Mouse (Mus musculus) layer of hippocampus, adult 2 months (tissue): Measurements from ENCODE around the gene Btnl6. TPM values are rescaled to one million over a fixed set of nuclear protein-coding genes. Genes with fewer than 3 reads are reported as not detected.
"Not testable (repeated sequence)": the region's sequence is repeated elsewhere in the genome, so short reads cannot be mapped to it uniquely, and the experiment has no call there.

Source experiments
- DNase-seq, 2 experiments: peaks; one replicate each; pipeline ENCODE4 v3.0.0; 2022; ENCODE audit warnings: low spot score in 2 of 2
- H3K27ac ChIP-seq: fragments of 200-600 bp; 2 replicates; pipeline ENCODE4 v1.8.1; 2022
- H3K4me3 ChIP-seq: fragments of 200-600 bp; 2 replicates; pipeline ENCODE4 v1.8.1; 2022; ENCODE audit warnings: mild to moderate bottlenecking
- CTCF ChIP-seq: fragments of 200-600 bp; conservative IDR thresholded peaks from 2 replicates; pipeline ENCODE4 v1.8.1; 2022; ENCODE audit warnings: antibody characterized with exemption, mild to moderate bottlenecking, moderate library complexity
- total RNA-seq, 2 experiments: library from RNA; stranded (reverse); gene quantifications; 2 replicates each; pipeline ENCODE4 v1.2.3; 2021

The Btnl6 gene
- total RNA-seq, 2 experiments from 2014 or later, result not detected

GRCm38 (mm10) chr17:34546797-34547196, 29.6 kb upstream of the Btnl6 start:
- Histone ChIP-seq H3K27ac (no peak overlapping the region), H3K4me3 (no peak overlapping the region)
- DNase-seq, result no peak
- no peak for TF ChIP-seq CTCF

- not testable (repeated sequence) for H3K4me3 ChIP-seq, H3K27ac ChIP-seq, DNase-seq
Measured at GRCm38 (mm10) chr17:34543567-34543966, 26.4 kb upstream of the Btnl6 start.

GRCm38 (mm10) chr17:34532671-34533070, 15.5 kb upstream of the Btnl6 start:
- no peak for DNase-seq
- Histone ChIP-seq H3K4me3 (no peak overlapping the region), H3K27ac (no peak overlapping the region)
- no peak for TF ChIP-seq CTCF

- H3K27ac ChIP-seq, result no peak overlapping the region
- no peak overlapping the region for H3K4me3 ChIP-seq
- no peak for TF ChIP-seq CTCF
- DNase-seq, result no peak
Measured at GRCm38 (mm10) chr17:34519001-34519400, 1.8 kb upstream of the Btnl6 start.

GRCm38 (mm10) chr17:34518571-34518970, 1.4 kb upstream of the Btnl6 start:
- not testable (repeated sequence) for H3K27ac ChIP-seq, DNase-seq, H3K4me3 ChIP-seq

- no peak overlapping the region for H3K27ac ChIP-seq
- H3K4me3 ChIP-seq, result no peak overlapping the region
- no peak for TF ChIP-seq CTCF
- DNase-seq, result no peak
Measured at GRCm38 (mm10) chr17:34517795-34518194, 643 bp upstream of the Btnl6 start.

GRCm38 (mm10) chr17:34516514-34516913, 638 bp downstream of the Btnl6 start:
- Histone ChIP-seq H3K27ac (no peak overlapping the region), H3K4me3 (no peak overlapping the region)
- DNase-seq, result no peak
- no peak for TF ChIP-seq CTCF

GRCm38 (mm10) chr17:34511723-34512122, 5.4 kb downstream of the Btnl6 start:
- TF ChIP-seq CTCF, result peak; percentile 47
- H3K27ac ChIP-seq, DNase-seq, H3K4me3 ChIP-seq: not testable (repeated sequence)

GRCm38 (mm10) chr17:34507591-34507990, 9.6 kb downstream of the Btnl6 start:
- no peak for TF ChIP-seq CTCF
- no peak for DNase-seq
- Histone ChIP-seq H3K4me3 (no peak overlapping the region), H3K27ac (no peak overlapping the region)

GRCm38 (mm10) chr17:34497726-34498125, 19.4 kb downstream of the Btnl6 start:
- not testable (repeated sequence) for H3K4me3 ChIP-seq, DNase-seq, H3K27ac ChIP-seq

- not testable (repeated sequence) for DNase-seq, H3K4me3 ChIP-seq, H3K27ac ChIP-seq
Measured at GRCm38 (mm10) chr17:34497319-34497718, 19.8 kb downstream of the Btnl6 start.

GRCm38 (mm10) chr17:34496539-34496938, 20.6 kb downstream of the Btnl6 start:
- Histone ChIP-seq H3K27ac (no peak overlapping the region), H3K4me3 (no peak overlapping the region)
- no peak for TF ChIP-seq CTCF
- DNase-seq, result no peak

GRCm38 (mm10) chr17:34495156-34495555, 22.0 kb downstream of the Btnl6 start:
- DNase-seq, H3K4me3 ChIP-seq, H3K27ac ChIP-seq: not testable (repeated sequence)

GRCm38 (mm10) chr17:34492796-34493195, 24.4 kb downstream of the Btnl6 start:
- TF ChIP-seq CTCF, result no peak
- Histone ChIP-seq H3K27ac (no peak overlapping the region), H3K4me3 (no peak overlapping the region)
- DNase-seq, result no peak

GRCm38 (mm10) chr17:34477238-34478013, 39.7 kb downstream of the Btnl6 start, which contains the start of gene Btnl4:
Btnl4 (minus strand) TSS chr17:34477318.
- not testable (repeated sequence) for H3K4me3 ChIP-seq, H3K27ac ChIP-seq, DNase-seq
